Mouse (Mus musculus) CH12.LX (cell line): ENCODE measurements at regions not wholly inside any gene's neighbourhood (a gene's known extent, or its start where the extent isn't known, plus 50 kb on each side); places are given as distances from the start of the nearest gene placed in this dataset.

Experiments
- CTCF ChIP-seq, 2 experiments: IDR thresholded peaks in 1 of 2; conservative IDR thresholded peaks in 1 of 2; 2 replicates each; pipeline ENCODE4 v1.5.1; 2011 to 2012; ENCODE audit warnings: low read depth in 2 of 2, low read length in 2 of 2, improper control_type of control experiment in 1 of 2, inconsistent platforms in 1 of 2, mild to moderate bottlenecking in 1 of 2, moderate library complexity in 1 of 2
- POLR2AphosphoS2 ChIP-seq: IDR thresholded peaks from 2 replicates; pipeline ENCODE4 v1.6.1; 2011; ENCODE audit warnings: low read depth, low read length, improper control_type of control experiment
- RCOR1 ChIP-seq: conservative IDR thresholded peaks from 2 replicates; pipeline ENCODE4 v1.6.1; 2012; ENCODE audit warnings: low read depth, mild to moderate bottlenecking, inconsistent platforms, low read length, improper control_type of control experiment

- no peak for TF ChIP-seq CTCF (conservative IDR thresholded peaks at IDR 0.05 in 1 of 2, IDR thresholded peaks at IDR 0.05 in 1 of 2; ENCODE audit: low read depth in 2 of 2, low read length in 2 of 2)
- TF ChIP-seq POLR2AphosphoS2 = no peak
- no peak for TF ChIP-seq RCOR1
Measured at GRCm38 (mm10) chrX:12299236-12299635, 139.1 kb upstream of the Bcor start.
